Mouse (Mus musculus): ENCODE data around the gene Fcamr.

Gene Fcamr

DNA sequence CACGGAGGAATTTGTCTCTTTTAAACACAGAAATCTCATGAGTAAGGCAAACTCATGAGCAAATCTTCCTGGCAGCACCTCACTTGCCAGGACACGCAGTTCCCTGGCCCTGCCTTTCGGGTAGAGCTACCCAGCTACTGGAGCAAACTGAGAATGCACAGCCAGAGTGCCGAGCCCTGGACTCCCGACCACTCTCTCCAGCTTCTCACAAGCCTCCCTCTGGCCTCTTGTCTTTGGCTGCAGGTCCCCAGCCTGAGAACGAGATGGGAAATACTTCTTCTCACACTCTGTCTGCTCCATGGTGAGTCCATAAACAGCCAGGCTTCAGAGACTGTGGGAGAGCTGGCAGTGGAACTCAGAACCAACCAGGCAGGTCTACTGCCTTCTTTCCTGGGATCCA, 2.3 kb downstream of the Fcamr start:
- no peak for DNase-seq (ENCODE audit: low read depth)

DNA sequence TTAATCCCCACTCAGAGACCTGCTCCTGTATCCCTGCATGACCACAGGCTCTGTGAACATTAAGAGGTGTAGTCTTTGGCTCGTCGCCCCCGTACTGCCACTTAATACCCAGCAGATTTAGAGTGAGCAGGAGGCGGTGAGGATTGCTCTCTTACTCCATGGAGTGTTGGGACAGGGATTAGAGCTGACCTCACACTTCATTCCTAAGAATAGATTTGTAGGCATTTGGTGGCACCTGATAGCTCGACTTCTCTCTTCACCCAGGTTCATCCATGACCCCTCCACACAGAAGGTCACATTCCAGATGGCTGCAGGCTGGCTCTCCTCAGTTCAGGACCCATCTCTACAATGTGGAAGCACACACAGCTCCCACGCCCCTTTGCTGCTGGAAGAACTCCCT, 3.6 kb downstream of the Fcamr start:
- DNase-seq (ENCODE audit: low read depth) = no peak

DNA sequence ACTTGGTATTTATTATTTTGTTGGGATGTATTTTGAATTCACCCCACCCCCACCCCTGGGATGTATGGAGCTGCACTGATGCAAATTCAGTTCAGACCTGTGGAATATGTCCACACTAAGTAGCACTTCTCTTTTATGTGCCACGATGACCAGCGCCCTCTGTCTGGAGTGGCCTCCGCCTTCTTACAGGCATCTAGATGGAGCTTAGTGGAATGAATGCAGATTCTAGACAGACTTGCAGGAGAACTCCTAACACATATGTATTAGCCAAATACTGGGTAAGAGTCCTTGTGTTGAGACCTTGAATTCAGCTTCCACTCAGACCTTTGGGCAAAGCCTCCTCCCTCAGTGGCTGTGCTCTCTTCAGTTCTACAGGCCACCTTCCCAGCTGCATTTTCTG, 10.2 kb downstream of the Fcamr start:
- no peak for DNase-seq (ENCODE audit: low read depth)

GRCm38 (mm10) chr1:130811316-130811715, 10.6 kb downstream of the Fcamr start:
- DNase-seq (ENCODE audit: low read depth) = no peak

DNA sequence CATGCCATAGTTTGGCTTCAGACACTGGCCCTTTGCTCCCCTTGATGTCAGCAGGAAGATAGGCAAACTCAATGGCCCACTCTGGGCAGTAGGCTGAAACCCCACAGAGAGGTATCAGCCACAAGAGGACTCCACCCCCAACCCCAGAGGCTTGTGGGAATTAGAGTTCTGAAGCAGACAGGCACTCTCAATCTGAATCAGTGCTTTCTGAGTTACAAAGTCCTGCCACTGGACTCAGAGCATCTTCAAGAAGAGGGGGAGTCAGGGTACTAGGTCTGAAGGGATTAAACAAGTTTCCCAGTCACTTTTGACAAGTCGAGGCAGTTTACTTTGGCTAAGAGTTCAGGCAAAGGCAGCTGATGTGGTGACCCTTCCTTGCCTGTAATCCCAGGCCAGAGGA, 19.0 kb downstream of the Fcamr start:
- no peak for DNase-seq (ENCODE audit: low read depth)

- peak; percentile 9 for DNase-seq (ENCODE audit: low read depth)
These were observed 19.8 kb downstream of the Fcamr start for GRCm38 (mm10) chr1:130820316-130821148.

GRCm38 (mm10) chr1:130821149-130821471, 20.4 kb downstream of the Fcamr start:
- no peak for DNase-seq (ENCODE audit: low read depth)

DNA sequence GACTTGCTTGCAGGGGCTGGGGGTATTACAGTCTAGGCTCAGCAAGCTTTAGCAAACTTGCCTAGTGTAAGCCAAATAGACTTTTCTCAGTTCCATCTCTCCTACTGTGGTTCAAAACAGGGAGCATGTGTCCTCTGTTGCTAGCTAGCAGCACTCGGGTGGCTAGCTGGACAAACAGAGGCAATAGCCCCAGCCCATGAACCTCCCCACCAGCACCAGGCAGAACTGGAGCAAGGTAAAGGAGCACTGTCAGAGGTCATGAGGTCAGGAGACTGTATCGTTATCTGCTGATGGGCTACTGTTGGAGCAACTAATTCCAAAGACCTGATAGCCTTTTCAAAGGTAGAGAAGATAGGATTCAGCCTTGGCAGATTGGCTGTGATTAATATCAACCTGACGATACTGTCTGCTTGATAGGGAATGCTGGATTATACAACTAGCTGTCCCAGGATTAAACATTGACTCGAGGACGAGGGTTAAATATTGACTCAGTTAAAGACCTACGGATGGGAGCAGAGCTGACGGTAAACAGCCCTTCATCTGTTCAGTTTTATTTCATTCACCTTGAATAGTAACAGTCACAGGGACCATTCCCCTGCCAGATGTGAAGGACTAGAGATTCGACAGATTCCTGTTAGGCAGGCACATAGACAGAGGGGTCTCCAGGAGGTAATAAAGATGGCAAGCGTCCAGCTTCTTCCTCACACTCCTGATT, 21.4 kb downstream of the Fcamr start:
- DNase-seq (ENCODE audit: low read depth) = no peak

GRCm38 (mm10) chr1:130826448-130826847, 25.7 kb downstream of the Fcamr start, which contains the start of gene Pigr:
Pigr (plus strand) TSS chr1:130826684.
- DNase-seq (ENCODE audit: low read depth) = no peak

GRCm38 (mm10) chr1:130828656-130829055, 28.0 kb downstream of the Fcamr start:
- DNase-seq (ENCODE audit: low read depth) = no peak

GRCm38 (mm10) chr1:130829906-130830830, 29.5 kb downstream of the Fcamr start:
- no peak for DNase-seq (ENCODE audit: low read depth)

DNA sequence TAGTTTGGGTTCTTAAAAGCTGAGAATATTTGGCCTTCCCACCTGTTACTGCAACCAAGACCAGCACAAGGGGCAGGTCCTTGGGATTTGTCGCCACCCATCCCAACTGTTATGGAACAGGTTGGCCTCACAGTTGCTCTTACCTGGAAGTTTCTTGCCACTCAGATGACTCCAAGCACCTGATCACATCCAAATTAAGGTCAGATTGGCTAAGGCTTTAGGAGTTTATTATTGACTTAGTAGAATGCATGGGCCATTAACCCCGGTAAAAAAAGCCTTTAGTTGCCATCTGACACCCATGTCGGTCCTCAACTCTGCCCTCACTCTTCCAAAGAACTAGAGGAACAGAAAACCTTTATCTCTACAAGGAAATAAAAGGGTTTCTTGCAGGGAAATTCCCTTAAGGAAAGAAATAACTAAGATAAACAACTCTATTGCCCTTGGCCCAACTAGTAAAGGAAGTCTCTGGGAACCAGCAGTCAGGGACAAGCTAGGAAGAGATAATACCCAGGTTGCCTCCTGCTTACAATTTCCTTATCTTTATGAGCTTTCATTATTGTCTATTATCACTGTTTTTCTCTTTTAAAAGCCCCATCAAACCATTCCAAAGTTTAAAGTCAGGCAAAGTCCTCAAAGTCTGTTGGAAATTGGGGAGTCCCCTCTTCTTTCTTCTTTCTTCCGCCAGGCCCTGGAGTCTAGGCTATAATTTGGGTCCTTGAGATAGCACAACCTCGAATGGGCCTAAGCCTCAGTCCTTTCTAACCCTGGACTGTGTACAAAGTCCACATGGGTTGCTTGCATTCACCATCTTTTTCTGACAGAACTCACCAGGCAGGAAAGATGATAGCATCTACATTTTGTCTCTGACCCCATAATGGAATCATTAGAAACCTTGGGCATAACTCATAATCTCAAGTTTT, 31.8 kb downstream of the Fcamr start:
- no peak for DNase-seq (ENCODE audit: low read depth)

GRCm38 (mm10) chr1:130835161-130835936, 34.6 kb downstream of the Fcamr start:
- DNase-seq (ENCODE audit: low read depth) = no peak

- DNase-seq (ENCODE audit: low read depth) = peak; percentile 82
These were observed 37.6 kb downstream of the Fcamr start for GRCm38 (mm10) chr1:130838288-130838687.

GRCm38 (mm10) chr1:130840599-130841379, 40.1 kb downstream of the Fcamr start:
- DNase-seq (ENCODE audit: low read depth) = no peak

DNA sequence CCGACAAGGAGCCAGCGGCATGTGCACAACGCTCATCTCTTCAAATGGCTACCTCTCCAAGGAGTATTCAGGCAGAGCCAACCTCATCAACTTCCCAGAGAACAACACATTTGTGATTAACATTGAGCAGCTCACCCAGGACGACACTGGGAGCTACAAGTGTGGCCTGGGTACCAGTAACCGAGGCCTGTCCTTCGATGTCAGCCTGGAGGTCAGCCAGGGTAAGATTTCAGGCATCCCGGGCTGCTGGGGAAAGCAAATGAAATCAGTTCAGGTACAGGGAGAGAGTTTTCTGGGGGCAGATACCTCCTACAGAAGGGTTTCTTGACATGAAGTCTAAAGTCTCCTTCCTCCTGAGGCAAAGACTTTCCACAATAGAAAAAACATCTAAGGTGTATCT, 40.9 kb downstream of the Fcamr start:
- DNase-seq (ENCODE audit: low read depth) = no peak

- no peak for DNase-seq (ENCODE audit: low read depth)
These were observed 43.8 kb downstream of the Fcamr start for GRCm38 (mm10) chr1:130844516-130844915.

- DNase-seq (ENCODE audit: low read depth) = no peak
These were observed 49.0 kb downstream of the Fcamr start for GRCm38 (mm10) chr1:130849530-130850214.

GRCm38 (mm10) chr1:130850405-130850804, 49.7 kb downstream of the Fcamr start:
- DNase-seq (ENCODE audit: low read depth) = peak; percentile 11

All from induced T-regulatory cell, adult 2 months (primary cell).